Mouse (Mus musculus): Measurements from ENCODE around the gene Dot1l. TPM values are rescaled to one million over a fixed set of nuclear protein-coding genes. Genes with fewer than 3 reads are reported as not detected.
A peak's percentile ranks its signal among the peaks of the same experiment; 100 is the strongest.

The Dot1l gene
- polyA plus RNA-seq, 1 experiment from 2014 or later = 17.7 TPM

GRCm38 (mm10) chr10:80821991-80822390, 67.0 kb downstream of the Dot1l start:
- no peak overlapping the region for H3K9ac ChIP-seq (ENCODE audit: low read depth, low read length)
- ATAC-seq = no peak
- no peak overlapping the region for H3K4me2 ChIP-seq (ENCODE audit: low read length)
- no peaks in the 10 kb centered on the region for H3K4me1 ChIP-seq (ENCODE audit: control insufficient read depth, insufficient read depth, low read length)
- H3K9me3 ChIP-seq (replicated peaks; ENCODE audit: control insufficient read depth, low read length, poor library complexity, severe bottlenecking) = no peaks in the 10 kb centered on the region
- H3K27me3 ChIP-seq (ENCODE audit: control insufficient read depth, insufficient read depth, low read depth, low read length) = no peaks in the 10 kb centered on the region
- H3K4me3 ChIP-seq (ENCODE audit: low read depth, low read length) = no peak overlapping the region
- 41% methylated on average over 2 of the region's 2 CpGs for WGBS
- no peaks in the 10 kb centered on the region for H3K36me3 ChIP-seq (ENCODE audit: control insufficient read depth, insufficient read depth, low read length)
- H3K27ac ChIP-seq (ENCODE audit: low read length) = no peak overlapping the region

GRCm38 (mm10) chr10:80822528-80822927, 67.5 kb downstream of the Dot1l start:
- H3K4me1 ChIP-seq (ENCODE audit: control insufficient read depth, insufficient read depth, low read length) = peaks cover 2% of the 10 kb centered on the region
- ATAC-seq = no peak
- H3K36me3 ChIP-seq (ENCODE audit: control insufficient read depth, insufficient read depth, low read length) = no peaks in the 10 kb centered on the region
- 89% methylated on average over 5 of the region's 5 CpGs for WGBS
- no peak overlapping the region for H3K9ac ChIP-seq (ENCODE audit: low read depth, low read length)
- no peaks in the 10 kb centered on the region for H3K9me3 ChIP-seq (replicated peaks; ENCODE audit: control insufficient read depth, low read length, poor library complexity, severe bottlenecking)
- no peak overlapping the region for H3K27ac ChIP-seq (ENCODE audit: low read length)
- no peak overlapping the region for H3K4me3 ChIP-seq (ENCODE audit: low read depth, low read length)
- no peak overlapping the region for H3K4me2 ChIP-seq (ENCODE audit: low read length)
- no peaks in the 10 kb centered on the region for H3K27me3 ChIP-seq (ENCODE audit: control insufficient read depth, insufficient read depth, low read depth, low read length)

- H3K27ac ChIP-seq (ENCODE audit: low read length) = no peak overlapping the region
- H3K9ac ChIP-seq (ENCODE audit: low read depth, low read length) = no peak overlapping the region
- H3K36me3 ChIP-seq (ENCODE audit: control insufficient read depth, insufficient read depth, low read length) = no peaks in the 10 kb centered on the region
- 78% methylated on average over 1 of the region's 1 CpGs for WGBS
- no peak overlapping the region for H3K4me3 ChIP-seq (ENCODE audit: low read depth, low read length)
- H3K9me3 ChIP-seq (replicated peaks; ENCODE audit: control insufficient read depth, low read length, poor library complexity, severe bottlenecking) = no peaks in the 10 kb centered on the region
- no peak for ATAC-seq
- peaks cover 10% of the 10 kb centered on the region for H3K4me1 ChIP-seq (ENCODE audit: control insufficient read depth, insufficient read depth, low read length)
- no peaks in the 10 kb centered on the region for H3K27me3 ChIP-seq (ENCODE audit: control insufficient read depth, insufficient read depth, low read depth, low read length)
- H3K4me2 ChIP-seq (ENCODE audit: low read length) = no peak overlapping the region
These were observed 68.3 kb downstream of the Dot1l start for GRCm38 (mm10) chr10:80823316-80823715.

- peaks cover 14% of the 10 kb centered on the region for H3K4me1 ChIP-seq (ENCODE audit: control insufficient read depth, insufficient read depth, low read length)
- WGBS = 69% methylated on average over 8 of the region's 8 CpGs
- no peaks in the 10 kb centered on the region for H3K36me3 ChIP-seq (ENCODE audit: control insufficient read depth, insufficient read depth, low read length)
- no peaks in the 10 kb centered on the region for H3K27me3 ChIP-seq (ENCODE audit: control insufficient read depth, insufficient read depth, low read depth, low read length)
- H3K4me3 ChIP-seq (ENCODE audit: low read depth, low read length) = no peak overlapping the region
- no peak overlapping the region for H3K27ac ChIP-seq (ENCODE audit: low read length)
- H3K4me2 ChIP-seq (ENCODE audit: low read length) = no peak overlapping the region
- H3K9me3 ChIP-seq (replicated peaks; ENCODE audit: control insufficient read depth, low read length, poor library complexity, severe bottlenecking) = no peaks in the 10 kb centered on the region
- H3K9ac ChIP-seq (ENCODE audit: low read depth, low read length) = no peak overlapping the region
- no peak for ATAC-seq
These were observed 69.0 kb downstream of the Dot1l start for GRCm38 (mm10) chr10:80823847-80824643.

GRCm38 (mm10) chr10:80824827-80825226, 69.8 kb downstream of the Dot1l start:
- peaks cover 7% of the 10 kb centered on the region for H3K36me3 ChIP-seq (ENCODE audit: control insufficient read depth, insufficient read depth, low read length)
- ATAC-seq = no peak
- H3K9me3 ChIP-seq (replicated peaks; ENCODE audit: control insufficient read depth, low read length, poor library complexity, severe bottlenecking) = no peaks in the 10 kb centered on the region
- 79% methylated on average over 2 of the region's 2 CpGs for WGBS
- H3K4me1 ChIP-seq (ENCODE audit: control insufficient read depth, insufficient read depth, low read length) = peaks cover 20% of the 10 kb centered on the region
- H3K9ac ChIP-seq (ENCODE audit: low read depth, low read length) = no peak overlapping the region
- H3K4me2 ChIP-seq (ENCODE audit: low read length) = no peak overlapping the region
- no peaks in the 10 kb centered on the region for H3K27me3 ChIP-seq (ENCODE audit: control insufficient read depth, insufficient read depth, low read depth, low read length)
- H3K4me3 ChIP-seq (ENCODE audit: low read depth, low read length) = no peak overlapping the region
- no peak overlapping the region for H3K27ac ChIP-seq (ENCODE audit: low read length)

GRCm38 (mm10) chr10:80826151-80827062, 71.4 kb downstream of the Dot1l start, which contains the start of gene Oaz1:
Gene Oaz1, plus strand, starts transcription at chr10:80826656.
- WGBS = under 1% methylated on average over 77 of the region's 82 CpGs

GRCm38 (mm10) chr10:80827063-80827869, 72.3 kb downstream of the Dot1l start:
- Histone ChIP-seq H3K27ac (ENCODE audit: low read length) (peak overlapping the region; percentile 94), H3K9me3 (replicated peaks; ENCODE audit: control insufficient read depth, low read length, poor library complexity, severe bottlenecking) (no peaks in the 10 kb centered on the region), H3K4me1 (ENCODE audit: control insufficient read depth, insufficient read depth, low read length) (peaks cover 20% of the 10 kb centered on the region), H3K4me2 (ENCODE audit: low read length) (peak overlapping the region; percentile 91), H3K4me3 (ENCODE audit: low read depth, low read length) (peak overlapping the region; percentile 85), H3K27me3 (ENCODE audit: control insufficient read depth, insufficient read depth, low read depth, low read length) (no peaks in the 10 kb centered on the region), H3K9ac (ENCODE audit: low read depth, low read length) (peak overlapping the region; percentile 92), H3K36me3 (ENCODE audit: control insufficient read depth, insufficient read depth, low read length) (peaks cover 10% of the 10 kb centered on the region)
- ATAC-seq = no peak
- WGBS = 8% methylated on average over 28 of the region's 29 CpGs

More at GRCm38 (mm10) chr10:80826151-80827062, 71.4 kb downstream of the Dot1l start, which contains the start of gene Oaz1:
- peak within 1 kb of the TSS; percentile 91 for H3K4me2 ChIP-seq (ENCODE audit: low read length)
- H3K9me3 ChIP-seq (replicated peaks; ENCODE audit: control insufficient read depth, low read length, poor library complexity, severe bottlenecking) = no peaks in the 10 kb centered on the region
- H3K27me3 ChIP-seq (ENCODE audit: control insufficient read depth, insufficient read depth, low read depth, low read length) = no peaks in the 10 kb centered on the region
- ATAC-seq = peak; percentile 97
- peak within 1 kb of the TSS; percentile 92 for H3K9ac ChIP-seq (ENCODE audit: low read depth, low read length)
- H3K4me3 ChIP-seq (ENCODE audit: low read depth, low read length) = peak within 1 kb of the TSS; percentile 85
- H3K4me1 ChIP-seq (ENCODE audit: control insufficient read depth, insufficient read depth, low read length) = peaks cover 20% of the 10 kb centered on the region
- H3K27ac ChIP-seq (ENCODE audit: low read length) = peak within 1 kb of the TSS; percentile 94
- H3K36me3 ChIP-seq (ENCODE audit: control insufficient read depth, insufficient read depth, low read length) = peaks cover 10% of the 10 kb centered on the region

- Histone ChIP-seq H3K4me2 (ENCODE audit: low read length) (peak overlapping the region; percentile 91), H3K9ac (ENCODE audit: low read depth, low read length) (peak overlapping the region; percentile 92), H3K9me3 (replicated peaks; ENCODE audit: control insufficient read depth, low read length, poor library complexity, severe bottlenecking) (no peaks in the 10 kb centered on the region), H3K36me3 (ENCODE audit: control insufficient read depth, insufficient read depth, low read length) (peaks cover 10% of the 10 kb centered on the region), H3K4me3 (ENCODE audit: low read depth, low read length) (peak overlapping the region; percentile 85), H3K27ac (ENCODE audit: low read length) (no peak overlapping the region), H3K27me3 (ENCODE audit: control insufficient read depth, insufficient read depth, low read depth, low read length) (no peaks in the 10 kb centered on the region), H3K4me1 (ENCODE audit: control insufficient read depth, insufficient read depth, low read length) (peaks cover 20% of the 10 kb centered on the region)
- ATAC-seq = no peak
- 89% methylated on average over 10 of the region's 10 CpGs for WGBS
These were observed 72.9 kb downstream of the Dot1l start for GRCm38 (mm10) chr10:80827870-80828420.
